Mouse (Mus musculus) liver, embryonic 13.5 days (tissue): ENCODE results near the gene Abca9. TPM values are rescaled to one million over a fixed set of nuclear protein-coding genes. Genes with fewer than 3 reads are reported as not detected.

Experiments
- ATAC-seq: fragments of 200-750 bp; cut with Nextera tagmentation; 2 replicates; pipeline ENCODE4 v1.8.0; 2017; ENCODE audit warnings: low read depth, mild to moderate bottlenecking, moderate number of reproducible peaks, moderate library complexity
- DNase-seq: peaks from one replicate; pipeline ENCODE4 v3.0.0; 2022
- H3K27ac ChIP-seq: fragments of 300-500 bp; sonication (generic); 2 replicates; pipeline ENCODE4 v1.5.1; 2015; ENCODE audit warnings: moderate library complexity, mild to moderate bottlenecking, inconsistent platforms
- H3K27me3 ChIP-seq: fragments of 300-500 bp; sonication (generic); 2 replicates; pipeline ENCODE4 v1.6.1; 2015; ENCODE audit warnings: mild to moderate bottlenecking, inconsistent platforms
- H3K36me3 ChIP-seq: fragments of 300-500 bp; sonication (generic); 2 replicates; pipeline ENCODE4 v1.6.1; 2015; ENCODE audit warnings: mild to moderate bottlenecking, inconsistent platforms
- H3K4me1 ChIP-seq: fragments of 300-500 bp; sonication (generic); replicated peaks from 2 replicates; pipeline ENCODE4 v1.6.1; 2015; ENCODE audit warnings: inconsistent platforms
- H3K4me2 ChIP-seq: fragments of 300-500 bp; sonication (generic); 2 replicates; pipeline ENCODE4 v1.6.1; 2015; ENCODE audit warnings: inconsistent platforms, mild to moderate bottlenecking, moderate library complexity
- H3K4me3 ChIP-seq: fragments of 300-500 bp; sonication (generic); replicated peaks from 2 replicates; pipeline ENCODE4 v1.5.1; 2015; ENCODE audit warnings: mild to moderate bottlenecking, inconsistent platforms
- H3K9ac ChIP-seq: fragments of 300-500 bp; sonication (generic); 2 replicates; pipeline ENCODE4 v1.6.1; 2015; ENCODE audit warnings: mild to moderate bottlenecking, inconsistent platforms
- H3K9me3 ChIP-seq: fragments of 300-500 bp; sonication (generic); replicated peaks from 2 replicates; pipeline ENCODE4 v1.6.1; 2016; ENCODE audit warnings: inconsistent platforms
- WGBS: fragments of 180-500 bp; shearing (Covaris S2); methylation state at CpG from one replicate; pipeline ENCODE4 v1.1.7; 2015; ENCODE audit not compliant: insufficient replicate concordance; 5-methylcytosine and 5-hydroxymethylcytosine counted together
- polyA plus RNA-seq: library from polyadenylated mRNA; unstranded; fragments of >200 nt; fragmentation: Nextera tagmentation; extraction: Ambion mirVana; gene quantifications from 2 replicates; pipeline ENCODE4 v1.2.1, GENCODE M21; 2015

Gene Abca9
- 0.36 and 0.66 TPM in 2 replicates for polyA plus RNA-seq

DNA sequence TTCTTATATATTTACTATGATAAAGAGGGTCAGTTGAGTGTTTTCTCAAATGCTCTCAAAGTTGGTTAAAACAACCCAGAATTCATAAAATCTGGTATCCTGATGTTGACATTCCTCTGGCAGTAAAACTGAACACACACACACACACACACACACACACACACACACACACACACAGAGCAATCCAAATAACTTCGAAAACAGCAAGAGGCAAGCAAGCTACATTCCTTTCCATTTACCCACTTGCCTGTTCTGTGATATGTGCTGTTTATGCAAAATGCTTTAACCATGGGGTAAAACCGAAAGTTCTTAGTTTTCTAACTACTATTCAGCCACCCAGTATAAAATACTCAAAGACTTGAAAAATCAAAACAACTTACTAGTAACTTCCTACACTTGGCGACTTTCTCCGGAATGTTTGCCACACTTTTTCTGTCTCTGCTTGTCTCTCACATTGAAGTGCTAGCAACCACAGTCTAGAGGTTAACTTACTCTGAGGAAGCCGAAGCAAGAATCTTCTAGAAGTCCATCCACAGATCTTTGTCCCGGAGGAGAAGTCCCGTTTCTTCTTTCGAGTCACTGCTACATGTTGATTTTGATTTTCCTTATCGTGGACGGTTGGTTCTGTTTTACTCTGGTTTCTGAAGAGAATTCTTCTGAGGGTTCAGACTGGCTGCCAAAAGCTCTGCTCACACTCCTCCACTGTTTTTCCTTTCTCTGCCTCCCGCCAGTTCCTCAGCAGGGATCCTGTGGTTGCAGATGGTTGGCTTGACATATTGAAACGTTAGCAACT, at the start of gene Abca9:
TSS of gene Abca9 (minus strand) at position 738 of the 793 bp plus-strand sequence.
- H3K9me3 ChIP-seq, result no peaks in the 10 kb centered on the region
- no peaks in the 10 kb centered on the region for H3K36me3 ChIP-seq
- 41% methylated on average over 12 of the region's 12 CpGs for WGBS
- DNase-seq (no peak), ATAC-seq (no peak)
- H3K4me3 ChIP-seq, result no peak within 1 kb of the TSS
- H3K27ac ChIP-seq, result no peak within 1 kb of the TSS
- H3K27me3 ChIP-seq, result no peaks in the 10 kb centered on the region
- no peak within 1 kb of the TSS for H3K4me2 ChIP-seq
- H3K4me1 ChIP-seq, result no peaks in the 10 kb centered on the region
- H3K9ac ChIP-seq, result no peak within 1 kb of the TSS

GRCm38 (mm10) chr11:110217118-110217517, 49.1 kb upstream of the Abca9 start:
- H3K27ac ChIP-seq, result no peak overlapping the region
- H3K4me3 ChIP-seq, result no peak overlapping the region
- no peak overlapping the region for H3K9ac ChIP-seq
- H3K36me3 ChIP-seq, result no peaks in the 10 kb centered on the region
- no peak overlapping the region for H3K4me2 ChIP-seq
- no peaks in the 10 kb centered on the region for H3K4me1 ChIP-seq
- no peaks in the 10 kb centered on the region for H3K27me3 ChIP-seq
- ATAC-seq, result no peak
- DNase-seq, result no peak
- H3K9me3 ChIP-seq, result no peaks in the 10 kb centered on the region

DNA sequence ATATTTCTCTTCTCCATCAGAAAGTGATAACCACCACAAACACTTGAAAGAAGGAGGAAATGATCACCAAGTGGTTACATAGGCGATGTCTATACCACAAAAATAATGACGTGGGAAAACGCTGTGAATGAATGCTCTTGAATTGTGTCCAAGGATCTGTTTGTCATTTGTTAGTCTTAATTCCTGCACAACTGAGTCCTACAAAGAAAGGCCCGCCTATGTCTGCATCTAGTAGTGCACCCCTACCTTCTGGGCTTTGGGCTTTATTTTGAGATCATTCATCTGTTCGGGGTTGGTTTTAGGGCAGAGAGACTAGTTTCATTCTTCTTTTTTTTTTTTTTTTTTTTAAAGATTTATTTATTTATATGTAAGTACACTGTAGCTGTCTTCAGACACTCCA, 35.9 kb upstream of the Abca9 start:
- no peak overlapping the region for H3K9ac ChIP-seq
- H3K9me3 ChIP-seq, result no peaks in the 10 kb centered on the region
- DNase-seq, result no peak
- no peak overlapping the region for H3K4me2 ChIP-seq
- no peaks in the 10 kb centered on the region for H3K36me3 ChIP-seq
- no peaks in the 10 kb centered on the region for H3K27me3 ChIP-seq
- no peak for ATAC-seq
- no peak overlapping the region for H3K4me3 ChIP-seq
- no peaks in the 10 kb centered on the region for H3K4me1 ChIP-seq
- WGBS, result 75% methylated on average over 5 of the region's 5 CpGs
- no peak overlapping the region for H3K27ac ChIP-seq

GRCm38 (mm10) chr11:110198882-110199281, 30.9 kb upstream of the Abca9 start:
- Histone ChIP-seq H3K4me1 (no peaks in the 10 kb centered on the region), H3K9ac (no peak overlapping the region), H3K36me3 (no peaks in the 10 kb centered on the region), H3K4me3 (no peak overlapping the region), H3K4me2 (no peak overlapping the region), H3K27ac (no peak overlapping the region), H3K9me3 (no peaks in the 10 kb centered on the region), H3K27me3 (no peaks in the 10 kb centered on the region)
- ATAC-seq, result no peak
- DNase-seq, result no peak
- 65% methylated on average over 3 of the region's 3 CpGs for whole genome bisulfite sequencing

DNA sequence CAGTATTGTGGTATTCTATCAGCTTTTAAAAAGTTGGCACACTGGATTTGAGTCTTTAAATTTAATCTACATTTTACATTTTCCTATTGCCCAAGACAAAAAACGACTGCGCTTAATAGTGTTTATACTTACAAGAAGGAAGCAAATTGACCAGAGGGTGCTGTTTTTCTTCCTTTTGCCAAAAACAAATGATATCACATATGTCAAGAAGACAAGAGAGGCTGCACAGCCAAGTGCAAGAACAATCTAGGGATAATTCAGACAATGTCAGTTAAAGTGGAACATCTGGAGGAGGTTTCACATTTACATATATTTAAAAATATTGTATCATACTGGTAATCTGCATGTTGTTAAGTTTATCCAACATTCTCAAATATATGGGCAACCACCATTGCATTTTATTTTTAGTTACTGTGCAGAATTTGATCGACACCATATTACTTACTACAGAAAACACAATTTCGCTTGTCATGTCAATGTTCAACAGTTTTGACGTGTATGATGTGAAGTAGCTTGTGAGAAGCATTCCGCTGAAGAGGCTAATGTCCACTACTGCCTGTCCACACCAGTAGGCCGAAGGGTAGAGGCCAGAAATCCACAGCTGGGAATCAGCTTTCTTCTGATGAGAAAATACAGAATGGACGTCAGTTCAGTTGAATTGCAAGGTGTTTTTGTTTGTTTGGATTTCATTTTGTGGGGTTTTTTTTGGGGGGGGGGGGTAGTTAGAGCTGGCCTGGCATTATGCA, 28.7 kb upstream of the Abca9 start:
- H3K27ac ChIP-seq, result no peak overlapping the region
- H3K27me3 ChIP-seq, result no peaks in the 10 kb centered on the region
- no peaks in the 10 kb centered on the region for H3K9me3 ChIP-seq
- DNase-seq, result no peak
- H3K36me3 ChIP-seq, result no peaks in the 10 kb centered on the region
- no peaks in the 10 kb centered on the region for H3K4me1 ChIP-seq
- H3K9ac ChIP-seq, result no peak overlapping the region
- H3K4me3 ChIP-seq, result no peak overlapping the region
- 63% methylated on average over 8 of the region's 8 CpGs for WGBS
- no peak overlapping the region for H3K4me2 ChIP-seq
- ATAC-seq, result no peak

GRCm38 (mm10) chr11:110195310-110195709, 27.3 kb upstream of the Abca9 start:
- Histone ChIP-seq H3K9me3 (no peaks in the 10 kb centered on the region), H3K27me3 (no peaks in the 10 kb centered on the region), H3K36me3 (no peaks in the 10 kb centered on the region), H3K4me3 (no peak overlapping the region), H3K9ac (no peak overlapping the region), H3K4me1 (no peaks in the 10 kb centered on the region), H3K27ac (no peak overlapping the region), H3K4me2 (no peak overlapping the region)
- 58% methylated on average over 4 of the region's 4 CpGs for WGBS
- DNase-seq, result no peak
- ATAC-seq, result no peak

DNA sequence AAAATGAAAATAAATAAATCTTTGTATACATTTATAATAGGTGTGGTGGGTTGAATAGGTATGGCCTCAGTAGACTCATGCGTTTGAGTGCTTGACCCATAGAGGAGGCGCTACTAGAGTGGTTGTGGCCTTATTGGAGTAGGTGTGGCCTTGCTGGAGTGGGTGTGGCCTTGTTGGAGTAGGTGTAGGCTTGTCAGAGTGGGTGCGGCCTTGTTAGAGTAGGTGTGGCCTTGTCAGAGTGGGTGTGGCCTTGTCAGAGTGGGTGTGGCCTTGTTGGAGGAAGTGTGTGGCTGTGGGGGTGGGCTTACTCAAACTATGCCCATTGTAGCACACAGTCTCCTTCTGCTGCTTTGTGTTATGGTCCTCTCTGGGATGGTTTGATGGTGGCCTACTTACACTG, 3.2 kb upstream of the Abca9 start:
- Histone ChIP-seq H3K4me3 (no peak overlapping the region), H3K9ac (no peak overlapping the region), H3K36me3 (no peaks in the 10 kb centered on the region), H3K27ac (no peak overlapping the region), H3K4me1 (no peaks in the 10 kb centered on the region), H3K27me3 (no peaks in the 10 kb centered on the region), H3K9me3 (no peaks in the 10 kb centered on the region), H3K4me2 (no peak overlapping the region)
- WGBS, result 70% methylated on average over 3 of the region's 3 CpGs
- DNase-seq (no peak), ATAC-seq (peak; percentile 53)

- no peak overlapping the region for H3K4me3 ChIP-seq
- no peaks in the 10 kb centered on the region for H3K4me1 ChIP-seq
- no peaks in the 10 kb centered on the region for H3K36me3 ChIP-seq
- 14% methylated on average over 3 of the region's 3 CpGs for WGBS
- H3K9me3 ChIP-seq, result no peaks in the 10 kb centered on the region
- no peak overlapping the region for H3K27ac ChIP-seq
- DNase-seq (no peak), ATAC-seq (no peak)
- no peak overlapping the region for H3K4me2 ChIP-seq
- no peaks in the 10 kb centered on the region for H3K27me3 ChIP-seq
- no peak overlapping the region for H3K9ac ChIP-seq
These were observed 2.2 kb downstream of the Abca9 start for GRCm38 (mm10) chr11:110165822-110166221.

- ATAC-seq (no peak), DNase-seq (no peak)
- Histone ChIP-seq H3K4me1 (no peaks in the 10 kb centered on the region), H3K9ac (no peak overlapping the region), H3K4me3 (no peak overlapping the region), H3K4me2 (no peak overlapping the region), H3K27me3 (no peaks in the 10 kb centered on the region), H3K27ac (no peak overlapping the region), H3K36me3 (no peaks in the 10 kb centered on the region), H3K9me3 (no peaks in the 10 kb centered on the region)
These were observed 2.6 kb downstream of the Abca9 start for GRCm38 (mm10) chr11:110165409-110165808.

DNA sequence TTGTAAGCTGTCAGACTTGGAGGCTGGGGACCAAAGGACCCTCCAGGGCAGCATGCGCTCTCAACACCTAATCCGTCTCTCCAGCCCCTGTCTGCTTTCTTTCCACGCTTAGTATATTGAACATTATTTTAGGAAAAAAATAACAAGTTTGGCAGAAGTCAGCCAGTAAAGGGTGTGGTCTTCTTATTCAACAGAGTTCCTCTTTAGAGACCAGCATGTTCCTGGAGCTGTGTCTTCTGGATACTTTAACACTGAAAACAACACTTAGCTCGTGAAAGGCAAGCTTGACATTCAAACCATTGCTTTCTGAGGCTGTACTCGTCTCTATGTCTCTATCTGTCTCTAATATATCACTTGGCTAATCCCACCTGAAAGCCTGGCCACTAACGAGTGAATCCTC, 10.9 kb downstream of the Abca9 start:
- Histone ChIP-seq H3K4me3 (no peak overlapping the region), H3K27ac (no peak overlapping the region), H3K4me2 (no peak overlapping the region), H3K27me3 (no peaks in the 10 kb centered on the region), H3K4me1 (no peaks in the 10 kb centered on the region), H3K9ac (no peak overlapping the region), H3K36me3 (no peaks in the 10 kb centered on the region), H3K9me3 (no peaks in the 10 kb centered on the region)
- DNase-seq, result no peak
- no peak for ATAC-seq
- WGBS, result 55% methylated on average over 6 of the region's 6 CpGs

- Histone ChIP-seq H3K27ac (no peak overlapping the region), H3K9me3 (no peaks in the 10 kb centered on the region), H3K27me3 (no peaks in the 10 kb centered on the region), H3K36me3 (no peaks in the 10 kb centered on the region), H3K4me2 (no peak overlapping the region), H3K4me3 (no peak overlapping the region), H3K9ac (no peak overlapping the region), H3K4me1 (no peaks in the 10 kb centered on the region)
- no peak for DNase-seq
- WGBS, result 85% methylated on average over 11 of the region's 11 CpGs
- ATAC-seq, result no peak
These were observed 12.0 kb downstream of the Abca9 start for GRCm38 (mm10) chr11:110155985-110156384.

DNA sequence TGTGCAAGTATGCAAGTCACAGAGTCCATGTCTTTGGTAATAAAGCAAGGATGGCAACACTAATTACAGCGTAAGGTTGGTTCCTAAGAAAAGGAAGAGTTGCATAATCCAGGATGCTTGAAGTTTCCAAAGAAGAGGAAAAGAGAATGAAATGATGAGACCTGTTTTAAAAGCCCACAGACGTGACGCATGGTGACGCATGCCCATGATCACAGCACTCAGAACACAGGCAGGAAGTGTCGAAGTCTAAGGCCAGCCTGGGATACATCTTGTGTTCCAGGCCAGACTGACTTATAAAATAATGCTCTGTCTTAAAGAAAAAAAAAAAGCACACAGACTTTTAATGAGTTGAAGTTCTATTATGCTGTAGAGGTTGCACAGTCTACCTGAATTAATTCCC, 20.4 kb downstream of the Abca9 start:
- Histone ChIP-seq H3K27ac (no peak overlapping the region), H3K9ac (no peak overlapping the region), H3K4me2 (no peak overlapping the region), H3K4me3 (no peak overlapping the region), H3K9me3 (no peaks in the 10 kb centered on the region), H3K4me1 (0 out of 2 replicates have a peak, but pooled peaks cover 2% of the 10 kb centered on the region), H3K36me3 (no peaks in the 10 kb centered on the region), H3K27me3 (no peaks in the 10 kb centered on the region)
- no peak for ATAC-seq
- no peak for DNase-seq
- 74% methylated on average over 5 of the region's 5 CpGs for WGBS
